Mouse (Mus musculus) right cerebral cortex, postnatal 25 days (tissue): ENCODE data around the gene Tfeb.

Experiments used
- DNase-seq: peaks from one replicate; pipeline ENCODE4 v3.0.0; 2022

The Tfeb gene

DNA sequence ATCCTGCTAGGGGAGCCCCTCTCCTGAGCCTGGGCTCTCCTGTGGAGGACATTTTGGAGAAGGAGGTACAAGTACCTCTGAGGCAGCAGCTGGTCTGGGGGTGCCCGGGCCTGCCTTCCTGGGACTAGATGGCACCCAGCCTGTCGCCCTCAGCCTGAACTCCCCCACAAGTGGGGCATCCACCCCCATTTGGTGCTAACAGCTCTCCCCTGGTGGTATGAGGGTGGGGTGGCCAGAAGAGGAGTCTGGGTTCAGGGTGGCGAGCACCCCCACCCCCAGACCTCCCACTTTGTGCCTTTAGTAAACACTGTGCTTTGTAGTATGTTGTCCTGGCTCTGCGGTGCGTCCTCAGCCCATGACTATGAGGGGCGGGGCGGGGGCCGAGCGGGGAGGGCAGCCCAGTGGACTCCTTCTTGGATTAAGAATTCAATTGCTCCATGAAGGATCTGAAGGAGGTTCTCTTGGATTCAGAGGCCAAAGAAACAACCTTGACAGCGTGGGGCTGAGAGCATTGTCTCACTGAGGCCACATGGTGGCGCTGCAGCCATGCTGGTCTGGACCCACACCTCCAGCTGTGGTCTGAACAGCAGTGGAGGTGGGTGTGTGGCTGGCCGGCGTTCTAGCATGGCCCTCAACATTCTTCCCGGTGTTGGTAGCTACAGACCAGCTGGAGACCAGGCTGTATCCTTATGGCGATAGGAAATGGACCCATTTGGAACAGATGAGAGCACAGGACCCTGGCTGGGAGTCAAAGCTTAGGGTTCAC lies 55.5 kb downstream of the Tfeb start:
- peak; percentile 43 for DNase-seq

DNA sequence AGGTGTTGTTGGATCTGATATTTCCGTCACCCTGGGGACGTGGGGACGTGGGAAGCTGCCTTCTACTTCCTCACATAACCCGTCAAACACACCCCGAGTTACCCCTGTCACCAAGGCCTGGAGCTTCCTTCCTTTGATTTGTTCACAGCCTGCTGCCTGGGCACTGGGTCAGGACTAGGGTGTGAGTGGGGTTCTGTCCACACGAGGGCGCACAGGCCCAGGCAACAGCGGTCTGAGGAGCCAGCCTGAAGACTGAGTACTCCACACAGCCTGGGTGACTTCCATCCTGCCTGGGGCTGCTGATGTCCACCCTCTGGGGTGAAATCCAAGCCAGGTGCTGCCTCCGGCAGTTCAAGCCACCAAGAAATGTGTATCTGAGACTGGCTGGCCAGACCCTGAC lies 56.5 kb downstream of the Tfeb start:
- DNase-seq = peak; percentile 79

DNA sequence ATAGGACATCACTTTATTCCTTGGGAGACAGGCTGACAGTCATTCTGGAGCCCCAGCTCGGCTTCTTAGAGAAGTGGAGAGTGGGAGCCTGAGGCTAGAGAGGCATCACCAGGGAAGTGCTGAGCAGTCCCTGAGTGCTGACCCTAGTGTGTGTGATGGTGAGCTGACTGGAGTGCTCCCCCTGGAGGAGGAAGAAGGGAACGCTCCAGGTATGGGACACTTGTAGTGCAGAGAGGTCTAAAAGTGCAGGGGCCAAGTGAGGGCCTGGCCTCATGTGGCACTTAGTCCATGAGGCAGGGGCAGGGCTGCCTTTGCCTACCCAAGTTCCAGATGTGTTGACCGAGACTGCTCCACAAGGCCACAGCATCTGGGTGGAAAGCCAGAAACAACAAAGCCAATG lies 58.6 kb downstream of the Tfeb start:
- no peak for DNase-seq

DNA sequence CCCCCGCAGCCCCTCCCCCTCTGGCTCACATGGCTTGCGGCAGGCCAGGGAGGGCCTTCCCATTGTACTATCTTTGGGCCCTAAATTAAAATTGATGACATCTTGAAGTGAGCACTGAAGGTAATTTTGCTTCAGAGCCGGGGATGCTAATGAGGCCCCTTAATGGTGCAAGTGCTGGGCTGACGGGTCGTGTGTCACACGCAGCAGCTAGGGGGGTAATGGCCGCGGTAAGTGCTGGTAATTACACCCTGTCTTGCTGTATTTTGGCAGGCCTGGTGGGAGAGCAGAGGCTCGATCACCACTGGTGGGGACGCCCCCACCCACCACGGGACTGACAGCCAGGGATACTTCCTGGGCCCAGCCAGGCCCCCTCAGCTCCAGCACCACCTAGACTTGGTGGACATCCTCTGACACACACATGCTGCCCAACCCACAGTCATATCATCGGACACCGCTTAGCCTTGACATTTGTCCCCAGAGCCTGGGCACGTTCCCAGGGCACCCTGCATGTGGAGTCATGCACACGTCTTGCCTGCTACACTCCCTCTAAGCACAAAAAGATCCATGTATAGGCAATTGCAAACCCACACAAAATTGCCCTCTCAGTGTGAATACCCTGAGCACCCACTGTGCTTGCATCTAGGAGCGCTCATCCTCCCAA lies 59.5 kb downstream of the Tfeb start:
- DNase-seq = no peak

DNA sequence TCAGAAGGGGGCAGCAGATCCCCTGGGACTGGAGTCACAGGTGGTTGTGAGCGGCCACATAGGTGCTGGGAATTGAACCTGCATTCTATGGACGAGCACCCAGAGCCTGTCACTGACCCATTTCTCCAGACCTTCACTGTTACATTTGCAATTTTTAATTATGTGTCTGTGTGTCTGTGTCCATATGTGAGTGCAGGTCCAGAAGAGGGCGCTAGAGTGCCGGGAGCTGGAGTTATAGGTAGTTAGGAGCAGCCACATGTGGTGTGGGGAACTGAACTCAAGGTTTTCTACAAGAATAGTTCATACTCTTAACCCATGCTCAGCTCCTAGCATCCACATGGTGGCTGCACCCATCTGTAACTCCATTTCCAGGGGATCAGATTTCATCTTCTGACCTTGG lies 60.1 kb downstream of the Tfeb start:
- no peak for DNase-seq

DNA sequence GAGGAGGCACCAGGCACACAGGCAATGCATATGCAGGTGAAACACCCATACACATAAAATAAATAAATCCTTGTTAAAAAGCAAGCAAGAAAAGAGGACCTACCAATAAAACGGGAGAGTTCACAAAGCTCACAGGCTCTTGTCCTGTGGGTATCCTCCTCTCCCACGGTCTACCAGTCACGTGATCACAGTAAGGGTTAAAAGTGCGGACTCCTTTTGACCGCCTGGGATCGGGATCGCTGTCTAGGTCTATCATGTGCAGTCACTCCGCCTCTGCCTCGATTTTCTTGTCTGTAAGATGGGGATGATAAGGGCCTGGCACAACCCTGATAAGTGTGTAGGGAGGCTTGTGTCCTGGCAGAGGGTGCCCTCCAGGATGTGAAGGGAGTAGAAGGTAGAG lies 60.6 kb downstream of the Tfeb start:
- DNase-seq = no peak

DNA sequence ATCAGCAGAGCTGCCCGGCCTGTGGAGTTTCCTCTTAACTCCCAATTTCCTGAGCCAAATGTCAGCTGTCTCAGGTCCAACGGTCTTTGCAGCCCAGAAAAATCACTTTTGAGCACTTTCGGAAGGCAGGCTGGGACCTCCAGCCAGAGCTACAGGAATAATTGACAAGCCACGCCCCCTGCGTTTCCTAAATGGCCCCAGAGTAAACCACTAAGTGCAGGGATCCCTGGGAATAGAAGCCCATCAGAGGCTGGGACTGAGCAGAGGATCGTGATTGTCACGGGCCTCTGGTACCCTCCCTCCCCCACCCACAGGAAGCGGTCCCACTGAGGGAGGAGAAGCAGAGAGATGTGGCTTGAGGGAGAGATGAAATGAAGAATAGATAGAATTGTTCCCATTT lies 66.0 kb downstream of the Tfeb start:
- DNase-seq = no peak

DNA sequence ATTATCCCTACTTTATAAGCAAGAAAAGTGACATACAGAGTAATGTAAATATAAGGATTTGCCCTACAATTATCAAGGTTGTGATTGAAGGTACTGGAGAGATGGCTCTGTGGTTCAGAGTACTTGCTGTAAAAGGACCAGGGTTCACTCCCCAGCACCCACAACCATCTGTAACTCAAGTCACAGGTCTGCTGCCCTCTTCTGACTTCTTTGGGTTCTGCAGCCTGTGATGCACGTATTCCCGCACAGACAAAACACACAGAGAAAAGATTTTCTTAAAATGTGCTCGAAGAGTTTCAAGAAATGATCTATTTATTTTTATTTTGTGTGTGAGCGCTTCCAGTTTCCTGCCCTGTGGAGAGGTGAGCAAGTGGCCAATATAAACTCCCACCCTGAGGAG lies 66.8 kb downstream of the Tfeb start:
- DNase-seq = no peak

DNA sequence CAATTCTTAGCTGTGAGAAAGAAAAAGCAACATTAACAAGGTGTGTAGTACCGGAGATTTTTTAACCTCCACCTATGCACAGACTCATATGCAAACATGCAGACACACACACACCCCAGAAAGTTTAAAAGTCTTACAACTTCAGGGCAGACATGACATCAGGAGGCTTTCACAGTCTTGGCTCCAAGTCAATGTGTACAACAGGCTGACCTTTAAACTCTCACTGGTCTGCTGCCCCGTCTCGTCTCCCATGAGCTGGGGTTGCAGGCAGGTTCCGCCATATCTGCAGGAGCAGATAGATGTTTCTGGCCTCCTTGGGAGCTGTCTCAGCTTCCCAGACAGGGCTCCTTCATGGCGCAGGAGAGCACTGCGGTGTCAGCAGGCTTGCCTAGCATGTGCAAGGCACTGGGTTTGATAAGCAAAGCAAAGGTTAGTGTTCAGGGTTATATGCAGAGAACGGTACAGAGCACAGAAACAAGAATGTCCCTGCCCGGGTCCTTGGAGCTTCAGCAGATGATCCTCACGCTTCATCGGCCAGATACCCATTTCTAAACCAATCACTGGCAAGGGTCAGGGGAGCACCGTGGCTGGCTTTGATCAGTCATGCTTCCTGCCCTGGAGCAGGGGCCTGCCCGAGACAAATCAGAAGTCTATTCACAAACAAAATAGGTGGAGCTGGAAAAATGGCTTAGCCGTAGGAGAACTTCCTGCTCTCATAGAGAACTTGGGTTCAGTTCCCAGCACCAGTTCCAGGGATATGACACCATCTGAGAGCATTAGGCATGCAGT lies 68.4 kb downstream of the Tfeb start:
- DNase-seq = no peak

DNA sequence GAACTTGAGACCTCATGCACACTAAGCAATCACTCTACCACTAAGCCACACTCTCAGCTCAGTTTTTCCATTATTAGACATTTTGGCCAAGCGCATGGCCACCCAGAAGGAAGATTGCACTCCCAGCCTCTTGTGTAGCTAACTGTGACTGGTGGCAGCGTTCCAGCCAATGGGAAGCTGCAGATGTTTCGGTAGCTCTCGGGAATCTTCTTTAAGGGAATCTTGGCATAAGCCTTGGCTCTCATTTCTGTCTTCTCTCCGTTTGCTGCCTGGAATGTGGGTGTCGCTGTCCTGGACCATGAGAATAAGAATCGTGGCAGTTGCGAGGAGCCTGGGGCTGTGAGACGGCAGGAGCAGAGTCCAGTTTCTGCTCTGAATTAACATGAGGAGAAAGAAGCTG lies 69.4 kb downstream of the Tfeb start:
- no peak for DNase-seq

DNA sequence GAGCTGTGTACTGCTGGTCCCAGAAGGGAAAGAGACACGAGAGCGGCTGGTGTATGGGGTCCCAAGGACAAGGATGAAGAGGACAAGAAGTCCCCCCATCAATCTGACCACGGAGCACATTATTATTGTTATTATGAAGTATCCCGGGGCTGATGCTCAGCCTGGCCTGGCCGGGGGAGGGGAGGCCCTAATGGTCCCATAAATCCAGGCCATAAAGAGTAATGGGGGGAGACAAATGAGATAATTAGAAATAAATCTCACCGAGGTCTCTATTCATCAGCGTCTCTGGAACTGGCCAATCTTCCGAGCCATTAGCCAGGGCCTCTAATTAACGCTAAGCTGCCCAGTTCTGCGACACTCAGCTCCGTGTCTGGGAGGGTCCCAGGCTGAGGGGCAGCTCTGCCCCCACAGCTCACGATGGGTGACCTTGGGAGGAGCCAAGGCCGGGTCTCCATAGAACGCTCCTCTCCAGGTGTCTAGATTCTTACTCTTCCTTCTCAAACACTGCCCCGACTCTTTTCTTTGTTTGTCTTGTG lies 74.5 kb downstream of the Tfeb start:
- no peak for DNase-seq

DNA sequence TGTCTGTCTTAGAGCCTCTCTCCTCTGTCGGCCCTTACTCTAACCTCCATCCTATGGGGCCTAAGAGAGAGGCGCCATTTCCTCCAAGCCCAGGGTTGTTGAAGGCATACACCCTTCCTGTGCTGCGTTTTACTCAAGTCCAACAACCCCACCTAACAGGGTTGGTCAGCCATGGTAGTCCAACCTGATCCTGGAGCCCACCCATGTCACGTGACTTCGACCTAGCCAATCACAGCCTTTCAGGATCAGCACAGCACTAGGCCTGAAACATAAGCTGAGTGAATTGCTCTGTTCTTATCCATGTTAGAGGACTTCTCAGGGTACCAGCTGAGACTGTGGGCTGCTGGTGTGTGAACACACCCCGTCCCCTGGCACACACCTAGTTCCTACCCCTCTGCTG lies 75.4 kb downstream of the Tfeb start:
- DNase-seq = no peak

DNA sequence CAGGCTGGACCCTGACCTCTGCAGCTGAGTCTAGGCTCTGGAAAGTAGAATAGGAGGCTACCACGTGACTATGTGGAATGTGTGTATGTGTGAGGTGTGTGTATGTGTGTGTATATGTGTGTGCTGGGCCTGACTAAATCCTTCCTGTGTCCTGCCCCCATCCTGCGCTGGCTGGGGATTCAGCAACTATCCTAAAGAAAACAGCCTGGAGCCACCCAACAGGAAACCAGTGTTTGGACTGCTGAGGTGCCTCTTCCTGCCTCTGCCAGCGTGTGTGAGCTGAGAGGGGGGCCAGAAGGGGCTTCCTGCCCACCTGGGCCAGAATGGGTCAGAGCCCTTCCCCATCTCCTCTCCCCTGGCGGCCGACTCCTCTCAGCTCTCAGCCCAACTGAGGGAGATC lies 76.8 kb downstream of the Tfeb start:
- no peak for DNase-seq

DNA sequence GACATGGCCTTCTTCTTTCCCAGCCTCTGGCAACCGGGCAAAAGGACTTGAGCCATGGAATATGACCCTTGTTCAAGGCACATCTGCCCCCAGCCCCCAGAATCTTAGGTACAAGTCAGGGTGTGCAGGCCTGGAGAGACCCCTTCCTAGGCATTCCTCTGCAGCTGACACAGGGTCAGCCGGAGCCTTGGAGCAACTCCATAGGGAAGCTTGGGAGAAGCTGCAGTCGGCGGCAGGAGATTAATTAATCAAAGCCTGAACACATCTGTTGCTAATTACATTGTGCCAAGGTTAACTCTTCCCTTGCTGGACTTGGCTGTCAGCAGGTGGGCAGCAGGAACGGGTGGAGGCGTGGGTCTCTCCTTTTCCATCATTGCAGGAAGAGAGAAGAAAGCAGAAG lies 77.7 kb downstream of the Tfeb start:
- DNase-seq = no peak

DNA sequence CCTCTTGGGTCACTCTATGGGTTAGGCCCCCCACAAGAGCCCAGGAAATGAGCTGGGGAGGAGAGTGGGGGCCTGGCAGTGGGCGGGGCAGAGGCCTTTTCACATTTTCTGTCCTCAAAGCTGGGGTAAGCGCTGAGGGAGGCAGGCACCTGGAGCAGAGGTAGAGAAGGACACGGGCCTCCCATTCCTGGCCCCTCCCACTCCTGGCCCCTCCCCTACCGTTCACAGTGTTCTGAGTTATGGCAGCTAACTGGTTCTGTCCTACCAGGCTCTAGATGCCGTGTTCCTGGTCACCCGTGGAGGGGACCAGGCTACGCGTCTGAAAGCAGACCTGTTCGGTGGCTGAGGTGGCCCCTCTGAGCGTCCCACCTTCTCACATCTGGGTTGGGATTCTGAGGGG lies 78.6 kb downstream of the Tfeb start:
- DNase-seq = no peak

DNA sequence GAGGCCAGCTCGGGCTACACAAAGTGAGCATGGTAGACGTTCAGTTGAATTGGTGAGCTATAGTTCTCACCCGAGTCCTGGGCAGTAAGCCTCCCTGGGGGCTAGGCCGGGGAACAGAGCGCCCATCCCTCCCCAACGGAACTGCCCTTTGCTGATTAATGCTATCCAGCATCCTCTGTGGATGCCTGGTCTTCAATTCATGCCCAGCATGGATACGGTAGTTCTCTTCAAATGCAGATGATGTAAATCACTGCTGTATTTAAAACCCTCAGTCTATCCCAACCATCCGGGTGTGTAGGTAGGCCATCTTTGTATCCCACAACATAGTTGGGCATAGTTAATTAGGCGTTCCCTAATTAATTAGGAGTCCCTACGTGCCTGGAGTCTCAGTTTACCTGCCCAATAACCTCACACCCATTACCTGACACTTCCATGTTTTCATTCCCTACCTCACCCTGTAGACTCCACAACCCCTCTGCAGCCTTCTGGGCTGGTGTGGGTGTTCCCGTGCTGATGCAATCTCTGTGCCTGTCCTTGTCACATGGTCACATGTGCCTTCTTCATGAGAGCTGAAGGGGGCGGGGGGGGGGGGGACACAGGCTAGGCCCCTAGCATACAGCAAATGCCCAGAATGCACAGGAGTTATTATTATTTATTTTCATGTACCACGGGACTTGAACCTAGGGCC lies 81.4 kb downstream of the Tfeb start:
- no peak for DNase-seq

DNA sequence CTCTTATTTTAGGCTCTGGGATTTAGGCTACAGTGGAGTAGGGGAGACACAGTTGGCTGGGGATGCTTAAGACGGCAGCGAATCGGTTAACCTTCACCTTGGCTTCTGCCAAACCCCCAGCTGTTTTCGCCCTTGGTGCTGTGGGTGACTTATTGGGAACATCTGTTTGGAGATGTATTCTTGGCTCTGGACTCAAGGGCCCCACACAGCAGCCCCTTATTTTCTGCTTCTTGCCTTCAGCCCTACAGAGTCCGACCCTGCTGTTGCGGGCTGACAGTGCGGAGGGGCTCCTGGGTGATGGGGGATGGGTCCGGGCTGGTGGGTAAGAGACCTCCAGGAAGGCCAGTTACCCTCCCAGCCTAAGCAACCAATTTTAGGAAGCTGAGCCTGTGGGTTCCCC lies 84.5 kb downstream of the Tfeb start:
- no peak for DNase-seq

DNA sequence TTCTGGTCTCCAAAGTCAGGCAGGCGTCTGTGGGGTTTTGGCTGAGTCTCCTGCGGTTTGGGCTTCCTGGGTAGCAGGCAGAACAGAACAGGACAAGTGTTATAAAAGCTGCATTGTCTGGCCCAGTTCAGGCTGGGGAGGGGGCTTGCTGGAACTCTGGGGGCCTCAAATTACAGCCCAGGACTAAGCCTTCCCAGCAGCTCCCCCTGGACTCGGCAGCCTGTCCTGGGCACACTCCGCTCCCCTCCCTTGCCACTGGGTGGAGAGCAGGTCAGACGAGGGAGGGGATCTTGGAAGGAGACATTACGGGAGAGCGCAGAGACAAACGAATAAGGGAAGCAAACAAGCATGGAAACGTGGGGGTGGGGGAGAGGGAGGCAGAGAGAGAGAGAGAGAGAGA lies 94.3 kb downstream of the Tfeb start:
- no peak for DNase-seq

DNA sequence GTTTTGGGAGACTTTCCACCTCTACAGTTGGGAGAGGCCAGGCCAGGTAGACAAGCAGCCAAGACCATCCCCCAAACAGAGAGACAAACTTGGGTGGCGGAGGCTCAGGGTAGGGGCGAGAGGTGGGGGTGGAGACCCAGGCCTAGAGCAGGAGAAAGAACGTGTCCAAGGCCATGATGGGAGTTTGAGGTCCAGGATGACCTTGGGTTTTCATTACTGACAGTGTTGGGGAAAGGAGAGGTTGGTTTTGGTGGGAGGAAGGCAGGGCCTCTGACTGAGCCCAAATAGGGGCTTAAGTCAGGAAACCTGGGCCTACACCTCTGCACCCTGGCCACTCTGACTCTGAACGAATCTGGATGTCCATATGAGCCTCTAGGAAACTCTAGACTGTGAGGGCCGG lies 94.9 kb downstream of the Tfeb start:
- DNase-seq = no peak

DNA sequence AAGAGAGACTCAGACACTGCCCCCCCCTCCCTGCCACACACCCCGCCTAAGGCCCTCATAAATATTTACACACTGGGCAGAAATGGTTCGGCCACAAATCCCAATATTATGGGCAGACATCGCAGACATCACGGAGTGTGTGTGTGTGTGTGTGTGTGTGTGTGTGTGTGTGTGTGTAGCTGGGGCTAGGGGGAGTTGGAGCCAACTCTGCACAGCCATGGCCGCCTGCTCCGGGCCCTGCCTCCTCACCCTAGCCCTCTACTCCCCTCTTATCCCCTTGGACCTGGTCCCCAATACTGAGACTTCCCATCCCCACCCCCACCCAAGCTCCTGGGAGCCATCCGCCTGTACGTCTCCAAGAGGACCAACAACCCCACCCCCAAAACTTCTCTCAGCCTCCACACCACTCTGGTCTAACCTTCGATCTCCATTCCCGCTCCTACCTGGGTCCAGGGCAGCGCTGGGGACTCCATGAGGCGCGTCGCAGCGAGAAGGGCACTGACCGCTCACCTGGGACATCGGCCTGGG lies 95.7 kb downstream of the Tfeb start:
- DNase-seq = no peak

DNA sequence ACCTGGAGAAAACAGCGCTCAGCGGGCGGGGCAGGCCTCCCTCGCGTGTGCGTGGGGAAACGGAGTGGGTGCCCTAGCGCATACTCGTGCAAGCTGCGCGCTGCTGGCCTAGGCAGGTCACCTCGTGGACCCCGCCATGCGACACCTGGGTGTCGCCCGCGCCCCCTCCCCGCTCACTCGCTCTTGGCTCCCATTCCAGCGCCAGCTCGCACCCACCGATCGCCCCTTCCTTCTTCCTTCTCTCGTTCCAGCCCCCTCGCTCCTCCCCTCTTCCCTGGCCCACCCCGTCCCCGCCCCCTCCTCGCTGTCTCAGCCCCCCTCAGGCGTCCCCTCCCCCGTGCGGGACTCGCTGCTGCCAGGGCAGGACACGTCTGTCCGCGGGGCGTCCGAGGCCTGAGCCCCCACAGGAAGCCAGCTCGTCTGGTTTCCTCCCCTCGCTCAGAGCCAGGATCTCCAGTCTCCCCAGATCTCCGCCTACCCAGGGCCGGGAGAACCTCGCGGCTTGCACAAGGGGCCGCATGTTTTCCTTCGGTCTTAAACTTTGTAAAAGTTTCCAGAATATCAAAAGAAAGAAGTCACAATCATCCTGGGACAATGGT lies 96.3 kb downstream of the Tfeb start:
- DNase-seq = no peak

DNA sequence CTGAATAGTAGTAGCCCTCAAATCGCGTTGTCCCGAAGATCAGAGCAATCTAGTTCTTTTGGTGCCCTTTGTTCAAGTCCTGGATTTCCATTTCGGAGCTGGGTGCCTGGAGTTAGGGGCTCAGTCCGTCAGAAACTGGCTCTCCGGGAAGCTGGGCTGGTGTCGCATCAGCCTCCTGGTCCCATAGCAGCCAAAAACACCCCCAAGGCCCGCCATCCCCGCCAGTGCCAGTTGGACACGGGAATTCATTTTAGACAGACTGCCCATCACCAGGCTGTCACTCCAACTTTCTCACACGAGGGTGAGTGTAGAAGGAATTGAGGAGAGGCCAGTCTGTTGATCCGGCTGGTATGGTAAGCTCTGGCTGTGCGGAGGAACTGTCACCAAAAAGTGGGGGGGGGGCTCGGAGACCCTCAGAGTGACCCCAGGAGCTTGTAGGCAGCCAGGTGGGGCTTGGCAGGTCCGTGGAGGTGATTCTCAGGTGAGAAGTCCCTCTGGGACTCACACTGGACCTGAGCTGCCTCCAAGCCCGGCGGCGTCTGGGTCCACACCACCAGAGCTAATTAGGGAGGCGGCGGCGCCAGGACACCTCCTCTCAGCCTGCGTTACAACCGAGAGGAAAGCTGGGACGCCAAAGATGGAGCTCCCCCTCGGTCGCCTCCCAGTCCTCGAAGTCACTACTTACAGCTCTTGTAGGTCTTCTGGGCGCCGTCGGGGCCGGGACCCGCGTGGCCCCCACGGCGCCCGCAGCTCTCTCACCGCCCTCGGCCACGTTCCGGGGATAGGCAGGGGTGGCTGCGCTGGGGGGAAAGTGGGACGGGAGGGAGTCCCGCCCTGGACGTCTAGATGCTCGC lies 97.0 kb downstream of the Tfeb start:
- no peak for DNase-seq
